Mouse (Mus musculus) heart, postnatal 0 days (tissue): ENCODE measurements around the gene Fmnl2. TPM values are rescaled to one million over a fixed set of nuclear protein-coding genes. Genes with fewer than 3 reads are reported as not detected.

ENCODE experiments used
- ATAC-seq: fragments of 200-750 bp; cut with Nextera tagmentation; 2 replicates; pipeline ENCODE4 v1.8.0; 2017; ENCODE audit warnings: low read depth, moderate number of reproducible peaks, moderate library complexity; ENCODE audit not compliant: insufficient read depth
- DNase-seq: peaks from one replicate; pipeline ENCODE4 v3.0.0-alpha.2; 2016; ENCODE audit warnings: low spot score
- H3K27ac ChIP-seq: fragments of 300-500 bp; sonication (generic); 2 replicates; pipeline ENCODE4 v1.5.1; 2014; ENCODE audit warnings: low read depth, mild to moderate bottlenecking
- H3K27me3 ChIP-seq: fragments of 300-500 bp; sonication (generic); 2 replicates; pipeline ENCODE4 v1.6.1; 2014; ENCODE audit warnings: low read length, mixed read lengths; ENCODE audit not compliant: control insufficient read depth, insufficient read depth
- H3K36me3 ChIP-seq: fragments of 300-500 bp; sonication (generic); replicated peaks from 2 replicates; pipeline ENCODE4 v1.6.1; 2014; ENCODE audit warnings: low read length, mixed read lengths; ENCODE audit not compliant: control insufficient read depth, insufficient read depth
- H3K4me1 ChIP-seq: fragments of 300-500 bp; sonication (generic); 2 replicates; pipeline ENCODE4 v1.6.1; 2014; ENCODE audit warnings: antibody characterized with exemption; ENCODE audit not compliant: control insufficient read depth, insufficient read depth
- H3K4me2 ChIP-seq: fragments of 300-500 bp; sonication (generic); 2 replicates; pipeline ENCODE4 v1.6.1; 2014; ENCODE audit warnings: low read depth, mild to moderate bottlenecking, low read length, moderate library complexity
- H3K4me3 ChIP-seq: fragments of 300-500 bp; sonication (generic); 2 replicates; pipeline ENCODE4 v1.5.1; 2014; ENCODE audit warnings: low read depth, low read length
- H3K9ac ChIP-seq: fragments of 300-500 bp; sonication (generic); replicated peaks from 2 replicates; pipeline ENCODE4 v1.6.1; 2014; ENCODE audit warnings: low read depth, low read length, mixed read lengths
- H3K9me3 ChIP-seq: fragments of 300-500 bp; sonication (generic); replicated peaks from 2 replicates; pipeline ENCODE4 v1.6.1; 2016; ENCODE audit warnings: low read length; ENCODE audit not compliant: control insufficient read depth
- CTCF ChIP-seq: IDR thresholded peaks from 2 replicates; pipeline ENCODE4 v1.5.1; 2016; ENCODE audit warnings: antibody characterized with exemption, control low read depth, low read depth
- EP300 ChIP-seq: IDR thresholded peaks from 2 replicates; pipeline ENCODE4 v1.6.1; 2016; ENCODE audit warnings: antibody characterized with exemption, low read depth
- WGBS: fragments of 180-500 bp; shearing (Covaris S2); extraction: QIAGEN DNeasy Blood & Tissue Kit; methylation state at CpG from one replicate; pipeline ENCODE4 v1.1.7; 2014; 5-methylcytosine and 5-hydroxymethylcytosine counted together
- polyA plus RNA-seq: library from polyadenylated mRNA; unstranded; fragments of >200 nt; fragmentation: Nextera tagmentation; extraction: Ambion mirVana; gene quantifications from 2 replicates; pipeline ENCODE4 v1.2.1, GENCODE M21; 2015
- total RNA-seq: library from RNA; depleted of rRNA; stranded (reverse); fragments of >200 nt; gene quantifications from 2 replicates; pipeline ENCODE4 v1.2.3, GENCODE M21; 2014; ENCODE audit warnings: low replicate concordance

The Fmnl2 gene
- total and polyA plus RNA-seq, 2 experiments from 2014 or later = 0.77 to 1.6 TPM

DNA sequence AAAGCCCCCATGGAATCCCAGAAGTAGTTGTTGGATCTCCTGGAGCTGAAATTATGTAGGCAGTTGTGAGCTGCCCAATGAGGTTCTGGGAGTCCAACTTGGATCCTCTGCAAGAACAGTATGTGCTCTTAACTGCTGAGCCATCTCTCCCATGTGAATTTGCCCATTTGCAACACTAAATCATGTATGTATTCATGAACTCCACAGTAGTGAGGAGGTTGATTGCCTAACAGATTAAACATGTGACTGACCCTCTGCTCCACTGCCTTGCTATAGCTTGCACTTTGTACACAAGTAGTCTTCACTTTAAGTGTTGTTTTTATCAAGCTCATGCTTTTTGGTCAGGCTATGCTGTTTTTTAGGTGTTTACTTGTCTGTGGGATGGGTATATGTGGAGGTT, 17.1 kb downstream of the Fmnl2 start:
- no peaks in the 10 kb centered on the region for H3K27me3 ChIP-seq
- no peak overlapping the region for H3K9ac ChIP-seq
- no peaks in the 10 kb centered on the region for H3K9me3 ChIP-seq
- DNase-seq (no peak), ATAC-seq (no peak)
- no peak overlapping the region for H3K4me2 ChIP-seq
- H3K36me3 ChIP-seq = no peaks in the 10 kb centered on the region
- no peaks in the 10 kb centered on the region for H3K4me1 ChIP-seq
- no peak for TF ChIP-seq CTCF
- TF ChIP-seq EP300 = no peak
- no peak overlapping the region for H3K27ac ChIP-seq
- H3K4me3 ChIP-seq = no peak overlapping the region

DNA sequence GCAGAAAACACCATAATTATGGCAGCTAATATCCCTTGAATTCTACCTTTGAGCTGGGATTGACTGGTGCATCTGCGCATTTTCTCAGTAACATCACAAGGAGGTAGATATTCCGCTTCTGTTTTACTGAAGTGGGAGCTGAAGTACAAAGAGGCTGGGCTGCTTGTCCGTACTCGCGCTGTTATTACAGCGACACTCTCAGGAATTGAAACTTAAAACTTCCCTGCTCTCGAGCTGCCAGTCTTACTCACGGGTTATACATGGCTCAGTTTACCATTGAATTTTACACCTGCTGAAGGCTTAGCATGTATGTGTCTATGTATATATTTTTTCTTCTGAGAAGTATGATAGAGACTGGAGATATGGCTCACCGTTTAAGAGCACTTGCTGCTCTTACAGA, 18.1 kb downstream of the Fmnl2 start:
- Histone ChIP-seq H3K27ac (no peak overlapping the region), H3K4me3 (no peak overlapping the region), H3K9me3 (no peaks in the 10 kb centered on the region), H3K9ac (no peak overlapping the region), H3K4me2 (no peak overlapping the region), H3K36me3 (no peaks in the 10 kb centered on the region), H3K4me1 (no peaks in the 10 kb centered on the region), H3K27me3 (no peaks in the 10 kb centered on the region)
- ATAC-seq (no peak), DNase-seq (no peak)
- TF ChIP-seq EP300 = no peak
- no peak for TF ChIP-seq CTCF
- WGBS = 74% methylated on average over 9 of the region's 9 CpGs

DNA sequence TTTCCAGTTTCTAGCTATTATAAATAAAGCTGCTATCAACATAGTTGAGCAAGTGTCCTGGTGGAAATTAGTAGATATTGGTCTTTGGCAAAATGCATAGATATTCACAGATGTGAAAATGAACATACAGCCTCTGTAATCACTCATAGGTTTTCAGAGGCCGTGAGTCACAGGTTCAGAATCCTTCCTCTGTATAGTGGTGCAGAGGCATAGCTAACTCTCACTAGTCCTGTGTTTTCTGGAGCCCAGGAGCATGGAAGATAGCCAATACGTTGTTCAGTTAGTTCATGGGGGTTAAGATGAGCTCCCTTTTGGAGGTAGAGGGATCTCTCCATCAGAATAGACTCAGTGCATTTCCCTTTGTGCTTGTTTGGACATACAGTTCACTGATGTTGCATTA, 25.7 kb downstream of the Fmnl2 start:
- H3K36me3 ChIP-seq = no peaks in the 10 kb centered on the region
- 77% methylated on average over 2 of the region's 2 CpGs for WGBS
- DNase-seq = no peak
- H3K4me2 ChIP-seq = no peak overlapping the region
- H3K4me3 ChIP-seq = no peak overlapping the region
- H3K9ac ChIP-seq = no peak overlapping the region
- ATAC-seq = no peak
- no peak overlapping the region for H3K27ac ChIP-seq
- H3K4me1 ChIP-seq = peaks cover 11% of the 10 kb centered on the region; the same call in 1 of the 2 replicates
- TF ChIP-seq CTCF (no peak), EP300 (no peak)
- no peaks in the 10 kb centered on the region for H3K9me3 ChIP-seq
- H3K27me3 ChIP-seq = no peaks in the 10 kb centered on the region

DNA sequence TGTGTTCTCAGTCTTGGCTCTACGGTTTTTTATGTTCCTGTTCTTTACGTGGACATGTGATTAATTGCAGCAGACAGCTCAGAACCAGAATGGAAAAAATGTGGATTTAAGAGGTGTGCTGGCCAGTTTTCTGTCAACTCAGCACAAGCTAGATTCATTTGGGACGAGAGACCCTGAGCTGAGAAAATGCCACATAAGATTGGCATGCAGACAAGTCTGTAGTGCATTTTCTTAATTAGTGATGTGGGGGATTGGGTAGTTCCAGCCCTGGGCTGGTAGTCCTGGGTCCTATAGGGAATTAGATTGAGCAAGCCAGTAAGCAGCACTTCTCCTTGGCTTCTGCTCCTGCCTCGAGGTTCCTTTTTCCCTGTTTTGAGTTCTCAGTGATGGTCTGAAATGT, 26.4 kb downstream of the Fmnl2 start:
- no peaks in the 10 kb centered on the region for H3K9me3 ChIP-seq
- H3K4me1 ChIP-seq = peaks cover 11% of the 10 kb centered on the region; the same call in 1 of the 2 replicates
- no peak overlapping the region for H3K4me2 ChIP-seq
- H3K27ac ChIP-seq = no peak overlapping the region
- H3K9ac ChIP-seq = no peak overlapping the region
- TF ChIP-seq CTCF (no peak), EP300 (no peak)
- no peaks in the 10 kb centered on the region for H3K36me3 ChIP-seq
- WGBS = 67% methylated on average over 4 of the region's 4 CpGs
- H3K4me3 ChIP-seq = no peak overlapping the region
- no peak for DNase-seq
- ATAC-seq = no peak
- H3K27me3 ChIP-seq = no peaks in the 10 kb centered on the region

DNA sequence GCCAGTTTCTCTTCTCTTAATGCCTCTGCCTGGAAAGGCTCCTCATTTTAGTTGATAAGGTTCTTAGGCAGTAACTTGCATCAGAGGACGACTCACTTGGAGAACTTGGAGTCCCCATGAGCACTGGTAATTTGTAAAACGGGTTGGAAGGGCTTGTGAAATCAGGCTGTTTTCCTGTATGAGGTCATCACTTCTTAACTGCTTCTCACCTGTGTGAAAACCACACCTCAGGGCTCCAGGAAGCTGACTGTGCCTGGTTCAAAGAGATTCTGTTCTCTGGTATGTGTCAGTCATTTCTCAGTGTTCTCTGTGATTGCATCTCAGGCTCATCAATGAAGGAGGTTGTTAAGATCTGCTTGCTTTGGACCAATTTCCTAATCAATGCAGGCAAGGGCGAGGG, 27.4 kb downstream of the Fmnl2 start:
- Histone ChIP-seq H3K36me3 (no peaks in the 10 kb centered on the region), H3K9ac (no peak overlapping the region), H3K27ac (no peak overlapping the region), H3K4me1 (peaks cover 11% of the 10 kb centered on the region; the same call in 1 of the 2 replicates), H3K4me2 (no peak overlapping the region), H3K27me3 (no peaks in the 10 kb centered on the region), H3K9me3 (no peaks in the 10 kb centered on the region), H3K4me3 (no peak overlapping the region)
- WGBS = 43% methylated on average over 3 of the region's 3 CpGs
- ATAC-seq (no peak), DNase-seq (no peak)
- TF ChIP-seq EP300 = no peak
- TF ChIP-seq CTCF = no peak

DNA sequence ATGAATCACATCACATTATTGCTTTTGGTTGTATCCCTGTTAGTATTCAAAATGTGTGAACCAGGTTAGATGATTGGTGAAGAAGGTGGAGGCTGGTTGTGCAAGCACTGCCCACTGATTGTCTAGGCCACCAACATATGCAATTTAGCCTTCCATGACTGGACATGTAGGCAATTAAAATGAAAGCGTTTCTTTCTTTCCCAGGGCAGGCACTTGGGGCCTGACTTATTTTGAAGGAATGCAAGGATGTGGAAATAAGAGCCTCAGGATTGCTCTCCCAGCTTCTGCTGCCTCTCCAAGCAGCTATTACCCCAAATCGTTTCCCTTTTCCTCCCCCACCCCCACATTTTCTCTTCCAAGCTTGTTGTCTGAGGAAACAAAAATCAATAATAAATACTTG, 29.6 kb downstream of the Fmnl2 start:
- Histone ChIP-seq H3K4me1 (peaks cover 11% of the 10 kb centered on the region; the same call in 1 of the 2 replicates), H3K4me3 (no peak overlapping the region), H3K27ac (no peak overlapping the region), H3K36me3 (no peaks in the 10 kb centered on the region), H3K4me2 (no peak overlapping the region), H3K9ac (no peak overlapping the region), H3K9me3 (no peaks in the 10 kb centered on the region), H3K27me3 (no peaks in the 10 kb centered on the region)
- ATAC-seq (no peak), DNase-seq (no peak)
- WGBS = 67% methylated on average over 2 of the region's 2 CpGs
- TF ChIP-seq CTCF (no peak), EP300 (no peak)
